Mouse (Mus musculus): ENCODE measurements around the gene Gm20518.

DNA sequence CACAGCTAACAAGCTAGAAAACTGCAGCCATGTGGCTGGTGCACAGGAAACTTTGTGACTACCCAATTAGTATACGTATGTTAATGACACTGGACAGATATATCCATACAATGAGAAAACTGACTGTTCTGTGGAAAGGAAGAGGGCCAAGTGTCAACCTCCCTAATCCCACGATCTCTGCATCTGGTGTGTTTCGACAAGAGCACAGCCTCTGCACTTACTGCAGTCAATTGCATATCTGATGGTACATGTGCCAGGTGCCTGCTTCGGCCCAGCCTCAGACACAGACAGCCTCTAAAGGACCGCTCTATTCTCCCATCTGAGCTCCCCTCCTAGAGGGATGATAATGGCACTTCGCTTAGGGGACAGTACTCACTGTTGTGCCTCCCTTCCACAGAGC lies 43.0 kb downstream of the Gm20518 start:
- TF ChIP-seq CTCF (IDR thresholded peaks at IDR 0.05; ENCODE audit: low read depth, low read length) (no peak), POLR2A (IDR thresholded peaks at IDR 0.05; ENCODE audit: extremely low read depth, insufficient read depth, low read length) (no peak)
